Mouse (Mus musculus) spleen, adult 12 weeks (tissue): ENCODE measurements around the gene Efcab10.

Source experiments
- DNase-seq: peaks from one replicate; pipeline ENCODE4 v3.0.0; 2022; ENCODE audit warnings: low spot score

Gene Efcab10

GRCm38 (mm10) chr12:33394804-33395623 lies at the start of gene Efcab10:
Gene Efcab10, plus strand, starts transcription at chr12:33394854.
- no peak for DNase-seq

GRCm38 (mm10) chr12:33344970-33345772 lies 49.5 kb upstream of the Efcab10 start:
- no peak for DNase-seq

- DNase-seq = no peak
Observed at GRCm38 (mm10) chr12:33345773-33346435, 48.8 kb upstream of the Efcab10 start.

GRCm38 (mm10) chr12:33352671-33353070 lies 42.0 kb upstream of the Efcab10 start:
- no peak for DNase-seq

GRCm38 (mm10) chr12:33358345-33358744 lies 36.3 kb upstream of the Efcab10 start:
- DNase-seq = no peak

- DNase-seq = no peak
Observed at GRCm38 (mm10) chr12:33359209-33359608, 35.4 kb upstream of the Efcab10 start.

GRCm38 (mm10) chr12:33359878-33360482 lies 34.7 kb upstream of the Efcab10 start:
- DNase-seq = no peak

GRCm38 (mm10) chr12:33360729-33361128 lies 33.9 kb upstream of the Efcab10 start:
- DNase-seq = no peak

- no peak for DNase-seq
Observed at GRCm38 (mm10) chr12:33364511-33364910, 30.1 kb upstream of the Efcab10 start.

- DNase-seq = no peak
Observed at GRCm38 (mm10) chr12:33365133-33365532, 29.5 kb upstream of the Efcab10 start.

GRCm38 (mm10) chr12:33369555-33369954 lies 25.1 kb upstream of the Efcab10 start:
- no peak for DNase-seq

GRCm38 (mm10) chr12:33379624-33380445 lies 14.8 kb upstream of the Efcab10 start:
- DNase-seq = peak; percentile 74

GRCm38 (mm10) chr12:33388842-33389241 lies 5.8 kb upstream of the Efcab10 start:
- DNase-seq = peak; percentile 30

- DNase-seq = no peak
Observed at GRCm38 (mm10) chr12:33390844-33391560, 3.7 kb upstream of the Efcab10 start.

- no peak for DNase-seq
Observed at GRCm38 (mm10) chr12:33403265-33403693, 8.6 kb downstream of the Efcab10 start.

GRCm38 (mm10) chr12:33404996-33405395 lies 10.3 kb downstream of the Efcab10 start:
- DNase-seq = no peak

GRCm38 (mm10) chr12:33405398-33406026 lies 10.9 kb downstream of the Efcab10 start:
- no peak for DNase-seq

GRCm38 (mm10) chr12:33411580-33412151 lies 17.0 kb downstream of the Efcab10 start:
- no peak for DNase-seq

GRCm38 (mm10) chr12:33424329-33424728 lies 29.7 kb downstream of the Efcab10 start:
- DNase-seq = no peak

GRCm38 (mm10) chr12:33427293-33427692 lies 32.6 kb downstream of the Efcab10 start:
- DNase-seq = no peak
